8 mouse cellular contexts compared by ENCODE assay signal in genomic region chr2:150910295-150910881, GRCm38 (mm10). TPM values are rescaled to one million over a fixed set of nuclear protein-coding genes. Genes with fewer than 3 reads are reported as not detected.
DNase-seq lines count a peak whose midpoint lies in the region; ATAC-seq and TF ChIP-seq lines count a peak whose summit lies in the region.

No protein-coding gene starts in this region.

- H3K9me3 ChIP-seq in heart, postnatal 0 days (replicated peaks; ENCODE audit: control insufficient read depth, low read length) = no peaks in the 10 kb centered on the region
- no peaks in the 10 kb centered on the region for H3K9me3 ChIP-seq in G1E (replicated peaks)
- no peaks in the 10 kb centered on the region for H3K9me3 ChIP-seq in hindbrain, embryonic 12.5 days (replicated peaks)
- no peaks in the 10 kb centered on the region for H3K9me3 ChIP-seq in midbrain, embryonic 12.5 days

- peak overlapping the region; percentile 84 for H3K27ac ChIP-seq in heart, postnatal 0 days (ENCODE audit: low read depth)
- no peak overlapping the region for H3K27ac ChIP-seq in hindbrain, embryonic 12.5 days
- H3K27ac ChIP-seq in midbrain, embryonic 12.5 days (replicated peaks) = no peak overlapping the region

- DNase-seq in heart, postnatal 0 days (ENCODE audit: low spot score) = no peak
- no peak for DNase-seq in heart, adult 8-10 months (ENCODE audit: low spot score)
- peak; percentile 37 for DNase-seq in G1E (ENCODE audit: low spot score)
- DNase-seq in layer of hippocampus, adult 9-11 months = no peak
- DNase-seq in layer of hippocampus, postnatal 25 days (ENCODE audit: extremely low spot score in 1 of 2, low spot score in 1 of 2) = no peak
- no peak for DNase-seq in spleen, postnatal 4 days (ENCODE audit: low spot score in 2 of 2)

- H3K4me3 ChIP-seq in heart, postnatal 0 days (ENCODE audit: low read depth, low read length) = peak overlapping the region; percentile 72
- peak overlapping the region; percentile 76 for H3K4me3 ChIP-seq in G1E (ENCODE audit: low read depth, low read length)
- H3K4me3 ChIP-seq in hindbrain, embryonic 12.5 days = peak overlapping the region; percentile 68
- H3K4me3 ChIP-seq in midbrain, embryonic 12.5 days = peak overlapping the region; percentile 71

- TF ChIP-seq EP300 in heart, postnatal 0 days (IDR thresholded peaks at IDR 0.05; ENCODE audit: low read depth) = no peak

- H3K4me2 ChIP-seq in heart, postnatal 0 days (ENCODE audit: low read depth, low read length) = peak overlapping the region; percentile 67
- peak overlapping the region; percentile 60 for H3K4me2 ChIP-seq in hindbrain, embryonic 12.5 days (replicated peaks)
- peak overlapping the region; percentile 62 for H3K4me2 ChIP-seq in midbrain, embryonic 12.5 days (replicated peaks)

- H3K4me1 ChIP-seq in heart, postnatal 0 days (ENCODE audit: control insufficient read depth, insufficient read depth) = 0 out of 2 replicates have a peak, but pooled peaks cover 4% of the 10 kb centered on the region
- peaks cover 20% of the 10 kb centered on the region for H3K4me1 ChIP-seq in G1E (ENCODE audit: insufficient read depth, low read depth, low read length)
- H3K4me1 ChIP-seq in hindbrain, embryonic 12.5 days = peaks cover 6% of the 10 kb centered on the region; the same call in 1 of the 2 replicates
- H3K4me1 ChIP-seq in midbrain, embryonic 12.5 days = 0 out of 2 replicates have a peak, but pooled peaks cover 5% of the 10 kb centered on the region

- H3K9ac ChIP-seq in heart, postnatal 0 days (replicated peaks; ENCODE audit: low read depth, low read length) = peak overlapping the region; percentile 57
- peak overlapping the region; percentile 67 for H3K9ac ChIP-seq in hindbrain, embryonic 12.5 days
- peak overlapping the region; percentile 66 for H3K9ac ChIP-seq in midbrain, embryonic 12.5 days (replicated peaks)

- no peaks in the 10 kb centered on the region for H3K36me3 ChIP-seq in heart, postnatal 0 days (replicated peaks; ENCODE audit: control insufficient read depth, insufficient read depth, low read length)
- H3K36me3 ChIP-seq in G1E (replicated peaks) = peaks cover 23% of the 10 kb centered on the region
- H3K36me3 ChIP-seq in hindbrain, embryonic 12.5 days = no peaks in the 10 kb centered on the region
- no peaks in the 10 kb centered on the region for H3K36me3 ChIP-seq in midbrain, embryonic 12.5 days

- ATAC-seq in heart, postnatal 0 days (ENCODE audit: insufficient read depth, low read depth) = no peak
- peak; percentile 57 for ATAC-seq in G1E (ENCODE audit: extremely low read depth, insufficient number of reproducible peaks, low FRiP score, poor library complexity, severe bottlenecking)
- ATAC-seq in hindbrain, embryonic 12.5 days (ENCODE audit: low FRiP score) = peak; percentile 23; the same call in 1 of the 2 replicates
- peak; percentile 14; the same call in 1 of the 2 replicates for ATAC-seq in midbrain, embryonic 12.5 days (ENCODE audit: low FRiP score, low read depth)

- H3K27me3 ChIP-seq in heart, postnatal 0 days (ENCODE audit: control insufficient read depth, insufficient read depth, low read length) = no peaks in the 10 kb centered on the region
- no peaks in the 10 kb centered on the region for H3K27me3 ChIP-seq in G1E (ENCODE audit: insufficient read depth, low read length)
- no peaks in the 10 kb centered on the region for H3K27me3 ChIP-seq in hindbrain, embryonic 12.5 days
- no peaks in the 10 kb centered on the region for H3K27me3 ChIP-seq in midbrain, embryonic 12.5 days

- WGBS in heart, postnatal 0 days = 49% methylated on average over 7 of the region's 10 CpGs
- WGBS in hindbrain, embryonic 12.5 days = 42% methylated on average over 8 of the region's 10 CpGs
- 45% methylated on average over 8 of the region's 10 CpGs for WGBS in midbrain, embryonic 12.5 days

- TF ChIP-seq CTCF in heart, postnatal 0 days (IDR thresholded peaks at IDR 0.05; ENCODE audit: low read depth) = no peak
- no peak for TF ChIP-seq CTCF in G1E (IDR thresholded peaks at IDR 0.05; ENCODE audit: low read depth, low read length)

RNA-seq across cellular contexts. Expression of gene Gins1, which starts 5.2 kb away (rescaled TPM):
- 1.6 and 33.1 TPM in 2 replicates for total RNA-seq in heart, postnatal 0 days (2014; rRNA removed; ENCODE audit: low replicate concordance)
- polyA plus RNA-seq in heart, postnatal 0 days (2015; fragmentation: Nextera tagmentation; extraction: Ambion mirVana) = 7.8 and 10.0 TPM in 2 replicates
- total RNA-seq in heart, adult 8-10 months (2022) = 1 to 10 TPM; 3.6 to 5.8 (median 4.7) TPM
- total RNA-seq in G1E (2014; fragmentation: Nextera tagmentation) (34.8 and 41.6 TPM in 2 replicates), G1E (2017) (92.8 and 104 TPM in 2 replicates)
- polyA plus RNA-seq in G1E (2012) = 21.0 and 24.0 TPM in 2 replicates
- 36.5 and 37.5 TPM in 2 replicates for polyA plus RNA-seq in hindbrain, embryonic 12.5 days (2016; fragmentation: Nextera tagmentation; extraction: Ambion mirVana)
- polyA plus RNA-seq in midbrain, embryonic 12.5 days (2016; fragmentation: Nextera tagmentation; extraction: Ambion mirVana) = 50.4 and 54.5 TPM in 2 replicates
- 1 to 10 TPM; 2.7 to 2.9 TPM for total RNA-seq in layer of hippocampus, postnatal 25 days (2021)

RNA-seq across cellular contexts. Expression of gene Abhd12, which starts 5.8 kb away (rescaled TPM):
- 32.6 and 41.4 TPM in 2 replicates for total RNA-seq in heart, postnatal 0 days (2014; rRNA removed; ENCODE audit: low replicate concordance)
- polyA plus RNA-seq in heart, postnatal 0 days (2015; fragmentation: Nextera tagmentation; extraction: Ambion mirVana) = 31.5 and 34.0 TPM in 2 replicates
- 10 to 100 TPM; 46.3 to 48.8 (median 47.5) TPM for total RNA-seq in heart, adult 8-10 months (2022)
- 17.2 and 23.9 TPM in 2 replicates for total RNA-seq in G1E (2014; fragmentation: Nextera tagmentation)
- 24.5 and 51.1 TPM in 2 replicates for total RNA-seq in G1E (2017)
- polyA plus RNA-seq in G1E (2012) = 23.9 and 25.6 TPM in 2 replicates
- 70.0 and 74.1 TPM in 2 replicates for polyA plus RNA-seq in hindbrain, embryonic 12.5 days (2016; fragmentation: Nextera tagmentation; extraction: Ambion mirVana)
- polyA plus RNA-seq in midbrain, embryonic 12.5 days (2016; fragmentation: Nextera tagmentation; extraction: Ambion mirVana) = 59.5 and 65.5 TPM in 2 replicates
- total RNA-seq in layer of hippocampus, postnatal 25 days (2021) = 100 to 1,000 TPM; 296 to 326 TPM
